Mouse (Mus musculus) left cerebral cortex, postnatal 25 days (tissue): Measurements from ENCODE around the gene Kansl1l. TPM values are rescaled to one million over a fixed set of nuclear protein-coding genes. Genes with fewer than 3 reads are reported as not detected.

ENCODE experiments used
- total RNA-seq, 2 experiments: library from RNA; stranded (reverse); gene quantifications; 2 replicates each; pipeline ENCODE4 v1.2.3; 2021

Kansl1l gene
- total RNA-seq, 2 experiments from 2014 or later: 12.5 to 15.9 TPM

Other genes with a start within 250 kb of the Kansl1l start
- gene Rpe, start 116.7 kb downstream of the Kansl1l start, total RNA-seq: 10 to 100 TPM; 32.7 to 34.8 TPM
- gene Acadl, start 45.7 kb upstream of the Kansl1l start, total RNA-seq: 10 to 100 TPM; 27.5 to 27.7 TPM
- 1 to 10 TPM in 1 of 2 experiments, not detected in 1; 1.5 TPM for gene Myl1, start 127.8 kb upstream of the Kansl1l start, total RNA-seq
- gene Lancl1, start 221.3 kb upstream of the Kansl1l start, total RNA-seq: 100 to 1,000 TPM; 182 to 187 TPM